Mouse (Mus musculus) embryonic fibroblast, embryonic 13.5 days (primary cell): ENCODE measurements around the gene Cdk17.

Source experiments
- CTCF ChIP-seq: IDR thresholded peaks from 2 replicates; pipeline ENCODE4 v1.5.1; 2011; ENCODE audit warnings: mild to moderate bottlenecking, control low read depth, low read length, moderate library complexity, borderline replicate concordance; ENCODE audit not compliant: insufficient read depth
- POLR2A ChIP-seq: IDR thresholded peaks from 2 replicates; pipeline ENCODE4 v1.6.1; 2011; ENCODE audit warnings: low read depth, mild to moderate bottlenecking, control low read depth, low read length, moderate library complexity

GRCm38 (mm10) chr10:93171182-93171855 lies 10.6 kb downstream of the Cdk17 start:
- no peak for TF ChIP-seq CTCF
- TF ChIP-seq POLR2A, result no peak
